20 mouse cellular contexts compared by ENCODE assay signal in the genomic region with DNA sequence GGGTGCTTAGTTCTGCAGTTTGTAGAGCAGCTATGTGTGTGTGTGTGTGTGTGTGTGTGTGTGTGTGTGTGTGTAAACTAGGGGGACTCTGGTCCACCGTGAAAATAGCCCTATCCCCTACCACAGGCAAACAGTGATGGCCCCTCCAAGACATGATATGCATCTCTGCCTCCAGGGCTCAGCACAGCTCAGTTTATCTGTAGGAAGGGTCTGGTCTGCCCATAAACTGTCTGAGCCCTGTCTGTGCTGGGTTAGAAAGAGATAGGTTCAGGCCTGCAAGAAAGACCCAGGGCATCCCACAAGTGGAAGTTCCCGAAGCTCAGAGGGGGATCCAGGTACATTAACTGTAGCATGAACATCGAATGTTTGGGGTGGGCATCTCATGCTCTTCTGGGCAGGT.
"Had no signal": no experiment of that assay in that cellular context is flagged by ENCODE, and none has a peak within 500 bp of the region (broad histone marks: within the 10 kb centered on the region; RNA-seq: fewer than 3 reads in every experiment).

No protein-coding gene starts in this region.

- H3K4me2 ChIP-seq: limb, embryonic 12.5 days; limb, embryonic 15.5 days; lung, embryonic 14.5 days; midbrain, embryonic 12.5 days; midbrain, embryonic 15.5 days; neural tube, embryonic 12.5 days; neural tube, embryonic 15.5 days; stomach, embryonic 15.5 days had no signal

- H3K9ac ChIP-seq: limb, embryonic 12.5 days; limb, embryonic 15.5 days; lung, embryonic 14.5 days; midbrain, embryonic 12.5 days; midbrain, embryonic 15.5 days; neural tube, embryonic 12.5 days; neural tube, embryonic 15.5 days; stomach, embryonic 15.5 days had no signal

- H3K27ac ChIP-seq: limb, embryonic 12.5 days; limb, embryonic 15.5 days; midbrain, embryonic 12.5 days; midbrain, embryonic 15.5 days; neural tube, embryonic 12.5 days; neural tube, embryonic 15.5 days; stomach, embryonic 15.5 days had no signal

- H3K27me3 ChIP-seq: limb, embryonic 12.5 days; limb, embryonic 15.5 days; midbrain, embryonic 12.5 days; midbrain, embryonic 15.5 days; neural tube, embryonic 12.5 days; neural tube, embryonic 15.5 days; stomach, embryonic 15.5 days had no signal

- ATAC-seq: intestine, embryonic 16.5 days; lung, postnatal 0 days; midbrain, embryonic 15.5 days had no signal

- H3K9me3 ChIP-seq: limb, embryonic 12.5 days; limb, embryonic 15.5 days; midbrain, embryonic 12.5 days; midbrain, embryonic 15.5 days; neural tube, embryonic 12.5 days; neural tube, embryonic 15.5 days; stomach, embryonic 15.5 days had no signal

- H3K36me3 ChIP-seq: limb, embryonic 12.5 days; limb, embryonic 15.5 days; midbrain, embryonic 12.5 days; midbrain, embryonic 15.5 days; neural tube, embryonic 12.5 days; neural tube, embryonic 15.5 days; stomach, embryonic 15.5 days had no signal

- H3K4me1 ChIP-seq: limb, embryonic 12.5 days; limb, embryonic 15.5 days; midbrain, embryonic 12.5 days; midbrain, embryonic 15.5 days; neural tube, embryonic 12.5 days had no signal

- DNase-seq: kidney, adult 18-20 months; kidney, adult 9 months; kidney, postnatal 14 days; kidney, postnatal 4 days; left cerebral cortex, postnatal 4 days; lung, embryonic 14.5 days; lung, postnatal 36 days; right cerebral cortex, adult 18-20 months; right cerebral cortex, postnatal 14 days; right cerebral cortex, postnatal 4 days; thymus, postnatal 25 days had no signal

- H3K4me3 ChIP-seq: limb, embryonic 12.5 days; limb, embryonic 15.5 days; midbrain, embryonic 12.5 days; midbrain, embryonic 15.5 days; neural tube, embryonic 12.5 days; neural tube, embryonic 15.5 days; stomach, embryonic 15.5 days had no signal
